Mouse (Mus musculus): ENCODE measurements around the gene Cldn34c3. TPM values are rescaled to one million over a fixed set of nuclear protein-coding genes. Genes with fewer than 3 reads are reported as not detected.

The Cldn34c3 gene
- not detected for polyA plus RNA-seq (2017; shearing (Covaris generic))

GRCm38 (mm10) chrX:123793365-123793764, at the start of gene Cldn34c3:
Gene Cldn34c3 (plus strand): TSS chrX:123793665.

Other genes starting within 250 kb of the Cldn34c3 start
- not detected for gene Cldn34c2, start 212.0 kb upstream of the Cldn34c3 start, polyA plus RNA-seq (2017; shearing (Covaris generic))
- not detected for gene Gm17467, start 88.9 kb upstream of the Cldn34c3 start, polyA plus RNA-seq (2017; shearing (Covaris generic))